ENCODE assay signal across 10 mouse cellular contexts in the genomic region with DNA sequence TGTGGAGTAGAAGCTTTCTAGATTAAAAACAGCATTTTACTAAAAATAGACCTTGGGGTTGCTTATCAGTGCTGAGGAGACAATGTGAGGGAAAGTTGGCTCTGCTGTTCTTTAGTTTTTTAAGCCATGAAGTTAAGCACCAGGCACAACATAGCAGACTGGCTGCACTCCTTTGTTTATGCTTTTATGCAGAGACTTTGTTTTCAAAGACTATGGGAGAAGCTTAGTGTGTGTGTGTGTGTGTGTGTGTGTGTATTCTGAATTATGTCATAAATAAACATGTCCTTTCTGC.
A peak's percentile ranks its signal among the peaks of the same experiment; 100 is the strongest.
DNase-seq lines count a peak whose midpoint lies in the region; ATAC-seq lines count a peak whose summit lies in the region.
"Had no signal": no experiment of that assay in that cellular context is flagged by ENCODE, and none has a peak within 500 bp of the region (broad histone marks: within the 10 kb centered on the region; RNA-seq: fewer than 3 reads in every experiment).

No protein-coding gene starts in this region.

- ATAC-seq in common myeloid progenitor, adult 5-6 weeks (replicated peaks; ENCODE audit: low read depth, poor library complexity, severe bottlenecking), result peak; percentile 83; the same call in 1 of the 2 replicates
- peak; percentile 71 for ATAC-seq in liver, embryonic 16.5 days (ENCODE audit: low read depth)
- ATAC-seq in forebrain, embryonic 12.5 days (ENCODE audit: low FRiP score), result no peak

- H3K4me2 ChIP-seq in liver, embryonic 16.5 days (ENCODE audit: low read depth, low read length), result 0 out of 2 replicates have a peak overlapping the region, but pooled peaks have one; percentile 20
- no peak overlapping the region for H3K4me2 ChIP-seq in forebrain, embryonic 12.5 days
- H3K4me2 ChIP-seq: stomach, embryonic 15.5 days had no signal

- H3K36me3 ChIP-seq in liver, embryonic 16.5 days (ENCODE audit: control insufficient read depth, insufficient read depth), result no peaks in the 10 kb centered on the region
- H3K36me3 ChIP-seq in forebrain, embryonic 12.5 days (replicated peaks), result no peaks in the 10 kb centered on the region
- H3K36me3 ChIP-seq: forebrain, embryonic 10.5 days; stomach, embryonic 15.5 days had no signal

- no peak overlapping the region for H3K9ac ChIP-seq in liver, embryonic 16.5 days (ENCODE audit: low read depth, low read length)
- H3K9ac ChIP-seq in forebrain, embryonic 12.5 days, result no peak overlapping the region
- H3K9ac ChIP-seq: stomach, embryonic 15.5 days had no signal

- peaks cover 3% of the 10 kb centered on the region for H3K4me1 ChIP-seq in liver, embryonic 16.5 days (ENCODE audit: control insufficient read depth, low read depth, low read length)
- peaks cover 6% of the 10 kb centered on the region; the same call in 1 of the 2 replicates for H3K4me1 ChIP-seq in forebrain, embryonic 12.5 days
- H3K4me1 ChIP-seq: forebrain, embryonic 10.5 days; stomach, embryonic 15.5 days had no signal

- H3K4me3 ChIP-seq in liver, embryonic 16.5 days (ENCODE audit: low read depth, low read length), result no peak overlapping the region
- no peak overlapping the region for H3K4me3 ChIP-seq in forebrain, embryonic 12.5 days (replicated peaks)
- H3K4me3 ChIP-seq: forebrain, embryonic 10.5 days; stomach, embryonic 15.5 days had no signal

- H3K27me3 ChIP-seq in liver, embryonic 16.5 days (ENCODE audit: control insufficient read depth, insufficient read depth, low read depth, low read length), result no peaks in the 10 kb centered on the region
- H3K27me3 ChIP-seq in forebrain, embryonic 12.5 days, result no peaks in the 10 kb centered on the region
- H3K27me3 ChIP-seq: stomach, embryonic 15.5 days had no signal

- no peaks in the 10 kb centered on the region for H3K9me3 ChIP-seq in liver, embryonic 16.5 days (replicated peaks; ENCODE audit: control insufficient read depth, low read length)
- no peaks in the 10 kb centered on the region for H3K9me3 ChIP-seq in forebrain, embryonic 12.5 days
- H3K9me3 ChIP-seq: forebrain, embryonic 10.5 days; stomach, embryonic 15.5 days had no signal

- peak; percentile 18 for DNase-seq in kidney, postnatal 14 days
- DNase-seq in kidney, postnatal 10 days, result no peak
- peak; percentile 8 for DNase-seq in NIH3T3 (ENCODE audit: low read depth)
- no peak for DNase-seq in cerebellum, adult 18-20 months
- DNase-seq: adrenal gland, postnatal 25 days had no signal

- H3K27ac ChIP-seq in liver, embryonic 16.5 days (ENCODE audit: low read length), result no peak overlapping the region
- H3K27ac ChIP-seq in forebrain, embryonic 12.5 days, result no peak overlapping the region
- H3K27ac ChIP-seq: stomach, embryonic 15.5 days had no signal

Comparison
In these comparisons a context has a peak if more than half of its experiments do, and no peak if none do; other contexts are left out.
1. DNase-seq: peak in kidney, postnatal 14 days (single experiment) and NIH3T3 (single experiment); none in kidney, postnatal 10 days (single experiment) and cerebellum, adult 18-20 months (0 of 2).